Mouse (Mus musculus): ENCODE measurements around the gene Emp2. TPM values are rescaled to one million over a fixed set of nuclear protein-coding genes. Genes with fewer than 3 reads are reported as not detected.
A peak's percentile ranks its signal among the peaks of the same experiment; 100 is the strongest.
"Not testable (repeated sequence)": the region's sequence is repeated elsewhere in the genome, so short reads cannot be mapped to it uniquely, and the experiment has no call there.

The Emp2 gene
- total RNA-seq, 2 experiments from 2014 or later = 13.8 to 14.5 TPM

DNA sequence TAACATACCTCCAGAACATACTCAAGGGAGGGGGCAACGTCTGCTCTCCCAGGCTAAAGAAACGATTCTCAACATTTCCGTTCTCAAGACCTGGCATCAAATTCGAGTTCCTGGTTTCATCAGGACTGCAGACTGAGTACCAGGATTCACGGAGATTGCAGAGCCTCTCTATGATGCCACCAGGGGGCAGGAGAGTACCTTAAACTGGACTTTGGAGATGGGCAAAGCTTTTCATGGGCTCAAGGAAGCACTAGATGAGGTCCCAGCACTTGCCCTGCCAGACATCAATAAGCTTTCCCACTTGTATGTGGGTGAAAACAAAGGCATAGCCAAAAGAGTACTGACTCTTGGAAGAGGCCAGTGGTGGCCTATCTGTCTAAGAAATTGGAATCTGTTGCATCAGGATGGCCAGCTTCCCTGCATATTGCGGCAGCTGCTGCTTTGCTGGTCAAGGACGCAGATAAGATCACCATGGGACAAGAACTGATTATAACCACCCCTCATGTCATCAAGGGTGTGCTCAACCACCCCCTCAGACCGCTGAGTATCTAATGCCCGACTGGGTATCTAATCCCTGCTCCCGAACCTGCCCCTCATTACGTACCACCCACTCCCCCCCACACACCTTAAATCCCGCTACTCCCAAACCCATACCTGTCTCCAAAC is 33.3 kb downstream of the Emp2 start:
- intact Hi-C loops (cut with DNase I) = loop anchor here (2.0 to 5.0 kb wide), 2 partner anchors 117 to 240 kb away; partner anchors contain the start of gene Tekt5

DNA sequence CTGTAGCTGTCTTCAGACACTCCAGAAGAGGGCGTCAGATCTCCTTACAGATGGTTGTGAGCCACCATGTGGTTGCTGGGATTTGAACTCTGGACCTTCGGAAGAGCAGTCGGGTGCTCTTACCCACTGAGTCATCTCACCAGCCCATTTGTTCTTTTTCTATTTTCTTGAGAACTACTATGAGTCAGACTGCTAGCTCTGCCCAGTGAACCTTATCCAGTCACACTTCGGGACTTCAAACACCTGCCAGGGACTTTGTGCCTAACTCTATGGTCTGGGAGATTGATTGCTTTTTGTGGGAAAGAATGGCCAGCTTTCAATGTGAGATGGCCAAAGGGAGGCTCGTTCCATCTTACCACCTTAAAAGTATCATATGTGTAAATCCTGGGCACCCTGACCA is 37.0 kb downstream of the Emp2 start:
- DNase-seq (ENCODE audit: low spot score in 2 of 2) = not testable (repeated sequence)
- intact Hi-C loops (cut with DNase I) = loop anchor here (5.0 kb wide), 1 partner anchor 189 kb away; no protein-coding TSS in a partner anchor

More for the DNA sequence above, 33.3 kb downstream of the Emp2 start:
- peak; percentile 82 to 89 for DNase-seq (ENCODE audit: low spot score in 2 of 2)

DNA sequence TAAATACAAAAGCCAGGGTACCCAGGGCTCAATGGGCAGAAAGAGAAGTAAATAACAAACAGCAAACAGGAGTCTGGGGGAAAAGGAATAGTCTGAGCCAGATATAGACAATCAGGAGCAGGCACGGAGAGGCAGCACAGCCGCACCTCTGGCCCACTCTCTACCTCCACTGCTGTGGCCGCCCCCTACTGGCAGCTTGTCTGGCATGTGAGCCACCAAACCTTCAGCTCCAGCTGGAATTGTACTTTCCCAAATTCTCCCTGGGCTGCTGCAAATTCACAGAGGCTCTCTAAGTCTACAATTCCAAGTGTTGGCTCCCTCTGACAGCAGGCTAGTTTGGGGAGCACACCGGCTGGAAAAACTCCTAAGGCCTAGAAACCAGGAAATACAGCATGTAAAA is 39.3 kb downstream of the Emp2 start:
- no peak for DNase-seq (ENCODE audit: low spot score in 2 of 2)
- intact Hi-C loops (cut with DNase I) = no loop called here

GRCm38 (mm10) chr16:10272256-10272655 is 41.5 kb downstream of the Emp2 start:
- intact Hi-C loops (cut with DNase I) = no loop called here
- DNase-seq (ENCODE audit: low spot score in 2 of 2) = peak; percentile 24 to 47

- DNase-seq (ENCODE audit: low spot score in 2 of 2) = no peak
- intact Hi-C loops (cut with DNase I) = no loop called here
Measured at GRCm38 (mm10) chr16:10253993-10254392, 59.8 kb downstream of the Emp2 start.

DNA sequence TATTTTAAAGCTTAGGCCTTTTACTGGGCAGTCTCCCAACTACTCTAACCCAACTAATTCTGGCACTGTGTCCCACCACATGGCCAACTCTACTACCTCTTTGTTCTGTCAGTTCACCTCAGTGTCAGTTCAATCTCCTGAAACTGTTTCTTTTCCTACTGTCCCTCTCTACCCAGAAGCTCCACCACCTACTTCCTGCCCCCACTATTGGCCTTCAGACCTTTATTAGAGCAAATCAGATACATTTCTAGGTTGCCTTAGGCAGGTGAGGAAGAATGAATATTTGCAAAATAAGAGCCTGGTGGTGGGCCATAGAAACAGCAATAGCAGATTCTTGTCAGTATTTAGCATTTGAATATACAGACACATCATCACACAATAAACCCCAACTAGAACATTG is 77.2 kb downstream of the Emp2 start:
- no peak for DNase-seq (ENCODE audit: low spot score in 2 of 2)
- intact Hi-C loops (cut with DNase I) = no loop called here

Small RNA genes within 50 kb of the gene (microRNA-seq; reads per million reads assigned to microRNA genes)
- gene Gm22932 = 0 reads per million in 2 experiments

Other genes with a start within 250 kb of the Emp2 start
- not detected for gene Rpl39l, start 143.7 kb downstream of the Emp2 start, total RNA-seq (2021)
- not detected for gene Atf7ip2, start 121.3 kb downstream of the Emp2 start, total RNA-seq (2021)
- gene Tekt5, start 81.5 kb upstream of the Emp2 start, total RNA-seq (2021) = 1 to 10 TPM; 6.5 to 8.6 TPM
- gene Nubp1, start 98.0 kb upstream of the Emp2 start, total RNA-seq (2021) = 10 to 100 TPM; 16.4 to 21.1 TPM
- gene Tvp23a, start 133.4 kb upstream of the Emp2 start, total RNA-seq (2021) = 10 to 100 TPM; 31.7 to 32.9 TPM
- under 1 TPM; 0.07 to 0.23 TPM for gene Ciita, start 166.1 kb upstream of the Emp2 start, total RNA-seq (2021)
- 10 to 100 TPM; 59.5 to 64.8 TPM for gene Dexi, start 229.1 kb upstream of the Emp2 start, total RNA-seq (2021)
- gene Clec16a, start 231.4 kb upstream of the Emp2 start, total RNA-seq (2021) = 10 to 100 TPM; 89.7 to 91.1 TPM